Mouse (Mus musculus): ENCODE results near the gene Tmem30a. TPM values are rescaled to one million over a fixed set of nuclear protein-coding genes. Genes with fewer than 3 reads are reported as not detected.

The Tmem30a gene
- polyA plus RNA-seq, 1 experiment = 62.8 TPM

DNA sequence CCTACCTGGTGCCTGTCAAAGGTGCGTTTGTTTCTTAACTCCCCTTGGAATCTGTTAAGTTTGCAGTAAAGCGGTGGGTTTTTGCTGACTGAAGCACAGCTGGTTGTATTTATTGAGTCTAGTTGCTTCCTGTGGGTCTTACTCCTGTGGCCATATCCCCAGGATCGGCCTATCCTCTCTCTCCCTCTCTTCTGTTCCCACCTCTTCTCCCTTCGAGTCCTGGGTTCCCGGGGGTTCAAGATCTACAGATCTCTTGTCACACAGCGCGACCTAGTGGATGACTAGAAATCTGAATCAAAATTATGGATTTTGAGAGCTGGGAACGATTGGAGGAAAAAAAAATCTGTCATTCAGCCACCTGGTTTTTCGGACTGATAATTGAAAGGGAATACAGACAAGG, 72.3 kb downstream of the Tmem30a start:
- 9% methylated on average over 9 of the region's 9 CpGs for WGBS
- H3K4me3 ChIP-seq (replicated peaks; ENCODE audit: extremely low read depth, low read depth, low read length) = no peak overlapping the region

DNA sequence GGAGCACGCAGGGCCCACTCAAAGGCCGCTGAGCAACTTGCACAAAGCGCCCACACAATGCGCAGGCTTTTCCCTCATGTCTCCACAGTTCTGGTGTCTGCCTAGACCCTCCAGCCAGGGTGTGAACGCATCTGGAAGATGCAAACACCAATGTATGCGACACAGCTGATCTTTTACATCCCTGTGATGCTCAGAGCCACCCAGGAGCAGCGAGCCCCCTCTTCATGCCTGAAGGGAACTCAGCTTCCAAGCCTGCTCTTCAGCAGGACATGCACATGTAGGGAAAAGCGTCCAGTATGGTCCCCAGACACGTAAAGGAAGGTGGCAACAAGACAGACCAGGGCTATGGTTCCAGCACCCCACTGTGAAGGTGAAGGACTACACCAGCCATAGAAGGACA, 73.2 kb downstream of the Tmem30a start:
- no peaks in the 10 kb centered on the region; the same call in none of the 2 replicates for H3K4me1 ChIP-seq (ENCODE audit: control insufficient read depth, insufficient read depth, low read length)
- H3K4me3 ChIP-seq (replicated peaks; ENCODE audit: extremely low read depth, low read depth, low read length) = no peak overlapping the region
- WGBS = 61% methylated on average over 9 of the region's 9 CpGs
- DNase-seq = no peak
- TF ChIP-seq POLR2A (IDR thresholded peaks at IDR 0.05; ENCODE audit: borderline replicate concordance, extremely low read depth, low read depth, low read length) (no peak), CTCF (IDR thresholded peaks at IDR 0.05; ENCODE audit: insufficient read depth, low read length) (no peak)

More for the DNA sequence above, 72.3 kb downstream of the Tmem30a start:
- H3K4me1 ChIP-seq (ENCODE audit: control insufficient read depth, insufficient read depth, low read length) = no peaks in the 10 kb centered on the region; the same call in none of the 2 replicates
- TF ChIP-seq POLR2A (IDR thresholded peaks at IDR 0.05; ENCODE audit: borderline replicate concordance, extremely low read depth, low read depth, low read length) (no peak), CTCF (IDR thresholded peaks at IDR 0.05; ENCODE audit: insufficient read depth, low read length) (peak; percentile 37; the same call in 1 of the 2 replicates)
- DNase-seq = peak; percentile 39

GRCm38 (mm10) chr9:79719451-79719850, 73.9 kb downstream of the Tmem30a start:
- WGBS = 2% methylated on average over 28 of the region's 28 CpGs
- DNase-seq = peak; percentile 27
- Histone ChIP-seq H3K4me3 (replicated peaks; ENCODE audit: extremely low read depth, low read depth, low read length) (peak overlapping the region; percentile 15), H3K4me1 (ENCODE audit: control insufficient read depth, insufficient read depth, low read length) (no peaks in the 10 kb centered on the region; the same call in none of the 2 replicates)
- TF ChIP-seq POLR2A (IDR thresholded peaks at IDR 0.05; ENCODE audit: borderline replicate concordance, extremely low read depth, low read depth, low read length) = no peak
- no peak for TF ChIP-seq CTCF (IDR thresholded peaks at IDR 0.05; ENCODE audit: insufficient read depth, low read length)

Other genes starting within 250 kb of the Tmem30a start
- gene Col12a1, start 74.7 kb downstream of the Tmem30a start, polyA plus RNA-seq (2012; rRNA removed) = 15.1 and 22.0 TPM in 2 replicates
- 76.1 and 102 TPM in 2 replicates for gene Cox7a2, start 33.6 kb downstream of the Tmem30a start, polyA plus RNA-seq (2012; rRNA removed)
- gene Filip1, start 219.3 kb upstream of the Tmem30a start, polyA plus RNA-seq (2012; rRNA removed) = 4.8 and 9.4 TPM in 2 replicates

Data from lung, adult 2 months (tissue).